In genomic region chr2:112493539-112494260, GRCm38 (mm10) we compare ENCODE assay signal across 8 mouse cellular contexts. TPM values are rescaled to one million over a fixed set of nuclear protein-coding genes. Genes with fewer than 3 reads are reported as not detected.
DNase-seq lines count a peak whose midpoint lies in the region; ATAC-seq and TF ChIP-seq lines count a peak whose summit lies in the region.

No protein-coding gene starts in this region.

- CTCF ChIA-PET in Patski (lab: Charles Lee): interaction anchor here (0.8 kb wide), 1 partner anchor 24 kb away, joined by 3 read pairs; no protein-coding TSS in a partner anchor

- peaks cover 10% of the 10 kb centered on the region; the same call in 1 of the 2 replicates for H3K4me1 ChIP-seq in kidney, adult 2 months (ENCODE audit: control insufficient read depth, insufficient read depth, low read length)
- peaks cover 21% of the 10 kb centered on the region; the same call in 1 of the 2 replicates for H3K4me1 ChIP-seq in heart, postnatal 0 days (ENCODE audit: control insufficient read depth, insufficient read depth)
- peaks cover 26% of the 10 kb centered on the region for H3K4me1 ChIP-seq in midbrain, embryonic 10.5 days

- H3K9me3 ChIP-seq in heart, postnatal 0 days (replicated peaks; ENCODE audit: control insufficient read depth, low read length): no peaks in the 10 kb centered on the region
- no peaks in the 10 kb centered on the region for H3K9me3 ChIP-seq in midbrain, embryonic 10.5 days (replicated peaks)

- no peak for TF ChIP-seq CTCF in kidney, adult 2 months (conservative IDR thresholded peaks at IDR 0.05; ENCODE audit: insufficient read depth, insufficient read length, low read depth, low read length)
- TF ChIP-seq CTCF in Patski (IDR thresholded peaks at IDR 0.05): no peak
- no peak for TF ChIP-seq CTCF in heart, postnatal 0 days (IDR thresholded peaks at IDR 0.05; ENCODE audit: low read depth)

- peak overlapping the region; percentile 96 for H3K27ac ChIP-seq in kidney, adult 2 months (ENCODE audit: insufficient read depth, low read depth, low read length)
- peak overlapping the region; percentile 98 for H3K27ac ChIP-seq in heart, postnatal 0 days (ENCODE audit: low read depth)
- H3K27ac ChIP-seq in midbrain, embryonic 10.5 days (replicated peaks): peak overlapping the region; percentile 99

- intact Hi-C loops in gastrocnemius, postnatal 36 days (cut with DNase I): no loop called here

- POLR2A ChIA-PET in Patski (lab: Charles Lee): no interaction called here

- no peak for DNase-seq in kidney, adult 2 months
- no peak for DNase-seq in kidney, postnatal 36 days
- no peak for DNase-seq in Patski (ENCODE audit: low read depth, low spot score)
- DNase-seq in heart, postnatal 0 days (ENCODE audit: low spot score): peak; percentile 21
- DNase-seq in midbrain, embryonic 10.5 days (ENCODE audit: low spot score): peak; percentile 22
- DNase-seq in gastrocnemius, postnatal 36 days: no peak
- DNase-seq in urinary bladder, postnatal 14 days (ENCODE audit: low spot score): no peak
- DNase-seq in frontal cortex, postnatal 10 days (ENCODE audit: low spot score in 2 of 2): no peak

- H3K4me2 ChIP-seq in heart, postnatal 0 days (ENCODE audit: low read depth, low read length): peak overlapping the region; percentile 83

- TF ChIP-seq POLR2A in kidney, adult 2 months (IDR thresholded peaks at IDR 0.05; ENCODE audit: low read depth, low read length): no peak

- WGBS in kidney, adult 2 months: 38% methylated on average over 11 of the region's 11 CpGs
- 37% methylated on average over 11 of the region's 11 CpGs for WGBS in heart, postnatal 0 days
- WGBS in midbrain, embryonic 10.5 days: 47% methylated on average over 11 of the region's 11 CpGs

- in situ Hi-C loops in Patski (cut with MboI; ENCODE audit: low pct_unique_long_range_greater_than_20kb): loop anchor here (25.0 kb wide), 1 partner anchor 1506 kb away; no protein-coding TSS in a partner anchor

- H3K27me3 ChIP-seq in kidney, adult 2 months (replicated peaks; ENCODE audit: control insufficient read depth, insufficient read depth, low read length): no peaks in the 10 kb centered on the region
- no peaks in the 10 kb centered on the region for H3K27me3 ChIP-seq in Patski
- no peaks in the 10 kb centered on the region for H3K27me3 ChIP-seq in heart, postnatal 0 days (ENCODE audit: control insufficient read depth, insufficient read depth, low read length)
- no peaks in the 10 kb centered on the region; the same call in 1 of the 2 replicates for H3K27me3 ChIP-seq in midbrain, embryonic 10.5 days (ENCODE audit: low read depth, poor library complexity, severe bottlenecking)

- TF ChIP-seq EP300 in heart, postnatal 0 days (IDR thresholded peaks at IDR 0.05; ENCODE audit: low read depth): no peak

- no peaks in the 10 kb centered on the region for H3K36me3 ChIP-seq in kidney, adult 2 months (ENCODE audit: control insufficient read depth, insufficient read depth, low read length)
- no peaks in the 10 kb centered on the region for H3K36me3 ChIP-seq in heart, postnatal 0 days (replicated peaks; ENCODE audit: control insufficient read depth, insufficient read depth, low read length)
- H3K36me3 ChIP-seq in midbrain, embryonic 10.5 days: no peaks in the 10 kb centered on the region

- peak; percentile 24 for ATAC-seq in Patski
- ATAC-seq in heart, postnatal 0 days (ENCODE audit: insufficient read depth, low read depth): peak; percentile 3; the same call in 1 of the 2 replicates

- peak overlapping the region; percentile 92 for H3K9ac ChIP-seq in heart, postnatal 0 days (replicated peaks; ENCODE audit: low read depth, low read length)

- H3K4me3 ChIP-seq in kidney, adult 2 months (ENCODE audit: insufficient read depth, low read depth, low read length): peak overlapping the region; percentile 92
- H3K4me3 ChIP-seq in heart, postnatal 0 days (ENCODE audit: low read depth, low read length): peak overlapping the region; percentile 73
- H3K4me3 ChIP-seq in midbrain, embryonic 10.5 days: peak overlapping the region; percentile 77

RNA-seq across cellular contexts. Expression of gene Aven, which starts 0.9 kb away (rescaled TPM):
- polyA plus RNA-seq in kidney, adult 2 months (2012; rRNA removed): 6.5 and 9.5 TPM in 2 replicates
- 13.3 TPM for polyA plus RNA-seq in Patski (2021)
- 5.2 and 26.5 TPM in 2 replicates for total RNA-seq in heart, postnatal 0 days (2014; rRNA removed; ENCODE audit: low replicate concordance)
- polyA plus RNA-seq in heart, postnatal 0 days (2015; fragmentation: Nextera tagmentation; extraction: Ambion mirVana): 2.6 and 4.7 TPM in 2 replicates
- polyA plus RNA-seq in midbrain, embryonic 10.5 days (2016; fragmentation: Nextera tagmentation; extraction: Ambion mirVana): 4.7 and 6.7 TPM in 2 replicates
- total RNA-seq in gastrocnemius, postnatal 36 days (2021): 10 to 100 TPM; 16.3 to 20.3 TPM

RNA-seq across cellular contexts. Expression of gene Chrm5, which starts 13.1 kb away (rescaled TPM):
- not detected in 2 replicates for polyA plus RNA-seq in kidney, adult 2 months (2012; rRNA removed)
- polyA plus RNA-seq in Patski (2021): not detected
- total RNA-seq in heart, postnatal 0 days (2014; rRNA removed; ENCODE audit: low replicate concordance): not detected in 2 replicates
- polyA plus RNA-seq in heart, postnatal 0 days (2015; fragmentation: Nextera tagmentation; extraction: Ambion mirVana): not detected in 2 replicates
- not detected in 2 replicates for polyA plus RNA-seq in midbrain, embryonic 10.5 days (2016; fragmentation: Nextera tagmentation; extraction: Ambion mirVana)
- total RNA-seq in gastrocnemius, postnatal 36 days (2021): not detected

RNA-seq across cellular contexts. Expression of gene Emc7, which starts 38.9 kb away (rescaled TPM):
- polyA plus RNA-seq in kidney, adult 2 months (2012; rRNA removed): 12.1 and 14.5 TPM in 2 replicates
- 25.8 TPM for polyA plus RNA-seq in Patski (2021)
- 6.8 and 7.0 TPM in 2 replicates for total RNA-seq in heart, postnatal 0 days (2014; rRNA removed; ENCODE audit: low replicate concordance)
- polyA plus RNA-seq in heart, postnatal 0 days (2015; fragmentation: Nextera tagmentation; extraction: Ambion mirVana): 22.6 and 22.7 TPM in 2 replicates
- 12.0 and 12.3 TPM in 2 replicates for polyA plus RNA-seq in midbrain, embryonic 10.5 days (2016; fragmentation: Nextera tagmentation; extraction: Ambion mirVana)
- total RNA-seq in gastrocnemius, postnatal 36 days (2021): 10 to 100 TPM; 11.5 to 12.7 TPM

Comparison
In these comparisons a context has a peak if more than half of its experiments do, and no peak if none do; other contexts are left out.
1. DNase-seq: peak in heart, postnatal 0 days (single experiment) and midbrain, embryonic 10.5 days (single experiment); none in kidney, adult 2 months (single experiment), kidney, postnatal 36 days (0 of 2), Patski (single experiment), gastrocnemius, postnatal 36 days (0 of 2), urinary bladder, postnatal 14 days (single experiment) and frontal cortex, postnatal 10 days (0 of 2).
2. Peak in every context shown above with its lines, with median percentiles within 50 percentile points of each other: H3K27ac ChIP-seq and H3K4me3 ChIP-seq.